Mouse (Mus musculus): Measurements from ENCODE around the gene Dcaf17. TPM values are rescaled to one million over a fixed set of nuclear protein-coding genes. Genes with fewer than 3 reads are reported as not detected.

The Dcaf17 gene
- polyA plus RNA-seq, 1 experiment from 2014 or later = 32.7 TPM

DNA sequence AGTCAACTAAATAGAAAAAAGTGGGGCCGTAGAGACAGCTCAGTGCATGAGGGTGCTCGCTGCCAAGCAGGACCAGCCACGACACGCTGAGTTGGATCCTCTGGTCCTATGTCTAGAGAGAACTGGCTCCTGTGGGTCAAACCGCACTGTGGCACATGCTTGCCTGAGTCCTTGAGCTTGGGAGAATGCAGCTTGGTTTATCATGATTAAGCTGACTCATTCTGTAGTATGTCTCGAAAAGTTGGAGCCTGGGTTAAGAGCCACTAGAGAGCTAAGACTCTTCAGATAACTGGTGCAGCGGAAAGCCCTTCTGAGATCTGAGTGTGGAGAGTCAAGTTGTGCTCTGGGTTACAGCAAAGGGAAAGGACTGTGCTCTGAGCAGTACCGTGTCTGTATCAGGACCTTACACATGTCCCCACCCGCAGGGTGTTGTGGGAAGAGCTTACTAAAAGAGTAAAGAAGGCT lies 78.9 kb downstream of the Dcaf17 start:
- Histone ChIP-seq H3K4me1 (replicated peaks) (no peaks in the 10 kb centered on the region), H3K4me2 (no peak overlapping the region), H3K27ac (replicated peaks) (no peak overlapping the region), H3K36me3 (no peaks in the 10 kb centered on the region), H3K27me3 (no peaks in the 10 kb centered on the region), H3K9ac (no peak overlapping the region), H3K9me3 (no peaks in the 10 kb centered on the region), H3K4me3 (no peak overlapping the region)
- ATAC-seq (ENCODE audit: low read depth) = no peak
- WGBS = 91% methylated on average over 9 of the region's 9 CpGs

DNA sequence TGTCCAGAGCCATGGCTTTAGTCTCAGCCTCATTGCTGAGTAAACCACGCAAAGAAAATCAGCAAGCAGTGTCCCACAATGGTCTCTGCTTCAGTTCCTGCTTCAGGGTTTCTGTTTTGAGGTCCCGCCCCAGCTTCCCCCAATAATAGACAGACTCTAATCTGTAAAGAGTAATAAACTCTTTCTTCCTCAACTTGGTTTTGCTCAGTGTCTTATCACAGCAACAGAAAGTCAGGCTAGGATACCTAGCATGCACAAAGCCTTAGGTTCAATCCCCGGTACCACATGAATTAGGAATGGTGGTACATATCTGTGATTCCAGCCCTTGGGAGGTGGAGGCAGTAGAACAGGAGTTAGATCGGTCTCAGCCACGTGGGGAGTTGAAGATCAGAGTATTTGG lies 79.7 kb downstream of the Dcaf17 start:
- Histone ChIP-seq H3K4me2 (no peak overlapping the region), H3K4me1 (replicated peaks) (no peaks in the 10 kb centered on the region), H3K9ac (no peak overlapping the region), H3K27me3 (no peaks in the 10 kb centered on the region), H3K36me3 (no peaks in the 10 kb centered on the region), H3K9me3 (no peaks in the 10 kb centered on the region), H3K4me3 (no peak overlapping the region), H3K27ac (replicated peaks) (no peak overlapping the region)
- 70% methylated on average over 5 of the region's 5 CpGs for WGBS
- no peak for ATAC-seq (ENCODE audit: low read depth)

DNA sequence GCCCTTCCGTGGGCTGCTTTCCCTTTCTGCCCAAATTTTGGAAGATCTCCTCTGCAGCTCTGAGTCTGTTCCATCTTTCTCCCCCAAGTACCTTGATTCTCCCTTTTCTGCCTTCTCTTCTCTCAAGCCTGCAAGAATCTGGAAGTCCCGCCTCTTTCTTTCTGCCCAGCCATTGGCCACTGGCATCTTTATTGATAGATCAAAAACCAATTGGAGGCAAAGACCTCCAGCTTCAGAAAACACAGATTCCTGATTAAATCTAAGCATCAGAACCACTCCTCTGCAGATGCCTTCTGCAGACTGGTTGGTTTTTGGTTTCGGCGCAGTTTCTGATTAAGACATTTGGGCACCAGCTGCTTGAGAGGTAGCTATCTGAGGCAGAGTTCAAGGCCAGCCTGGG lies 85.5 kb downstream of the Dcaf17 start:
- H3K27me3 ChIP-seq = no peaks in the 10 kb centered on the region
- 72% methylated on average over 4 of the region's 4 CpGs for WGBS

DNA sequence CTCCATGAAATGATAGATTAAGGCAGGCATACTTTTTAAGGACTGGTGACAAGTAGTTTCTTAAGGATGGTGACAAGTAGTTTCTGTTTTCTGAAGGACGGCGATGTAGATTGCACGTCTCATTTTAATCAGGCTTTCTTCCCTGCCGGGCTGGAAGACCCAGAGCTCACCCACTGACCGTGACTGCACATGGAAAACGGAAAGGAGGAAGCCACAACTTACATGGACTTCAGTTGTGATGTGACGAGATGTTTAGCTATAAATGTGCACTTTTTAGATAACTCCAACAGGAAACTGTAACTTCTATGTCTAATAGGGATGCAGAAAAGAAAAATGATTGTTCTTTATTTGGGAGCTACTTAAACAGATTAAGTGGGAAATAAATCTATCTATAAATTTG lies 87.3 kb downstream of the Dcaf17 start:
- H3K36me3 ChIP-seq = no peaks in the 10 kb centered on the region
- H3K9ac ChIP-seq = no peak overlapping the region
- no peaks in the 10 kb centered on the region for H3K4me1 ChIP-seq (replicated peaks)
- no peaks in the 10 kb centered on the region for H3K27me3 ChIP-seq
- no peak for ATAC-seq (ENCODE audit: low read depth)
- 75% methylated on average over 7 of the region's 7 CpGs for WGBS
- no peaks in the 10 kb centered on the region for H3K9me3 ChIP-seq
- no peak overlapping the region for H3K4me3 ChIP-seq
- no peak overlapping the region for H3K27ac ChIP-seq (replicated peaks)
- H3K4me2 ChIP-seq = no peak overlapping the region

More for the DNA sequence above, 85.5 kb downstream of the Dcaf17 start:
- H3K27ac ChIP-seq (replicated peaks) = no peak overlapping the region
- H3K4me3 ChIP-seq = no peak overlapping the region
- H3K36me3 ChIP-seq = no peaks in the 10 kb centered on the region
- ATAC-seq (ENCODE audit: low read depth) = no peak
- no peaks in the 10 kb centered on the region for H3K4me1 ChIP-seq (replicated peaks)
- no peaks in the 10 kb centered on the region for H3K9me3 ChIP-seq
- no peak overlapping the region for H3K9ac ChIP-seq
- H3K4me2 ChIP-seq = no peak overlapping the region

DNA sequence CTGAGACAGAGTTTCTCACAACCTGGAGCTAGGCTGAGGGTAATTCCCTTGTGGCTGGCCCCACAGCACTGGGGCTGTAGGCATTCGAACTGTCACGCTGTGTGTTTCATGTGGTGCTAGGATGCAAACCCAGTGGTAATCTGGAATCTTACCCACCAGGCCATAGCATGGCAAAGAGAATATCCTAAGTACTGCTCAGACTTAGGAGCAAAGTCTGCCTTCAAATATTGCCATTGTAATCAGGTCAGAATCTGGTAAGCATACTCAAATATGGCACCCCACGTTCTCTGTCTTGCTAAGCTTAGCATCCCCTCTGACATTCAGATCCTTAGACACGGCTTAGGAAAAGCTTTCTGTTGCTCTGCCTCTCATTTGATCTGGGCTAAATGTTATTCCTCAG lies 90.7 kb downstream of the Dcaf17 start:
- no peak overlapping the region for H3K4me3 ChIP-seq
- 89% methylated on average over 4 of the region's 4 CpGs for WGBS

DNA sequence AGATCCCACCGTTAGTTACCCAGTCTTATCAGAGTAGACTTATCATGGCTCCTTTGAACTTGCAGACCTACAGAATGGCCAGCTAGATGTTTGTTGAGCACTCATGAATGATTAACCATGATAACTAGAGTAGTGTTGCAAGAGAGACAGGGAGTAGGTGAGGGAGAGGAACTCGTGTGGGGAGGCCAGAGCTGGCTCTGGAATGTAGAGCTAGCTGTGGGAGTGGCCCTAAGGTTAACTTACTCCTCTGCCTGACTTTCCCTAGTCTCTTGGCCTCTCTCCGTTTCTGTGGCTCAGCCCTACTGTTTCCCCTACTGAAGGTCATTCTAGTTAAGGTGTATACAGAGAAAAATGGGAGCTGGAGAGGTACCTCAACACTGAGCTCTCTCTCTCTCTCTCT lies 91.1 kb downstream of the Dcaf17 start:
- H3K4me3 ChIP-seq = no peak overlapping the region

More for the DNA sequence above, 90.7 kb downstream of the Dcaf17 start:
- Histone ChIP-seq H3K36me3 (no peaks in the 10 kb centered on the region), H3K4me2 (no peak overlapping the region), H3K27me3 (no peaks in the 10 kb centered on the region), H3K9ac (no peak overlapping the region), H3K4me1 (replicated peaks) (0 out of 2 replicates have a peak, but pooled peaks cover 8% of the 10 kb centered on the region), H3K9me3 (no peaks in the 10 kb centered on the region), H3K27ac (replicated peaks) (no peak overlapping the region)
- no peak for ATAC-seq (ENCODE audit: low read depth)

DNA sequence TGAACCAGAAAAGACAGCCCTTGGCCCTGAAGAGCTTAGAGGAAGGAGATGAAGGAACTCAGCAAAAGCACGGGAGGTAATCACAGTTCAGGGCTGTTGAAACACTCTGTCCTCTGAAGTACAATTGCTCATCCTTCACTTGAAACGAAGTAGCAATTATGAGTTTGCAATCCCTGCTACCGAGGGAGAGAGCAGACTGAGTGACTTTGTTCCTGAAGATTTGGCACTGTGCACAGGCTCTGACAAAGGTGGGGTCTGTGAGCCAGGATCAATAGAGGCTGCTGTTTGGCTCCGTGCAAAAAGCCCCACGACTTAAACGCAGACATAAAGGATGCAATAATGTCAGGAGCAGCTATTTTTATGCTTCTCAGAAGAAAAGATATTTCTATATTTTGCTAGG lies 92.7 kb downstream of the Dcaf17 start:
- Histone ChIP-seq H3K27ac (replicated peaks) (no peak overlapping the region), H3K36me3 (no peaks in the 10 kb centered on the region), H3K4me2 (no peak overlapping the region), H3K9ac (no peak overlapping the region), H3K9me3 (no peaks in the 10 kb centered on the region), H3K4me1 (replicated peaks) (0 out of 2 replicates have a peak, but pooled peaks cover 8% of the 10 kb centered on the region), H3K27me3 (no peaks in the 10 kb centered on the region), H3K4me3 (no peak overlapping the region)
- ATAC-seq (ENCODE audit: low read depth) = no peak
- WGBS = 46% methylated on average over 6 of the region's 6 CpGs

More for the DNA sequence above, 91.1 kb downstream of the Dcaf17 start:
- Histone ChIP-seq H3K4me2 (no peak overlapping the region), H3K4me1 (replicated peaks) (0 out of 2 replicates have a peak, but pooled peaks cover 8% of the 10 kb centered on the region), H3K36me3 (no peaks in the 10 kb centered on the region), H3K27ac (replicated peaks) (no peak overlapping the region), H3K9me3 (no peaks in the 10 kb centered on the region), H3K9ac (no peak overlapping the region), H3K27me3 (no peaks in the 10 kb centered on the region)
- ATAC-seq (ENCODE audit: low read depth) = no peak
- 63% methylated on average over 3 of the region's 3 CpGs for WGBS

Other genes starting within 250 kb of the Dcaf17 start
- 23.5 and 23.7 TPM in 2 replicates for gene Tlk1, start 229.6 kb upstream of the Dcaf17 start, polyA plus RNA-seq (2015; fragmentation: Nextera tagmentation; extraction: Ambion mirVana)
- 18.6 and 20.6 TPM in 2 replicates for gene Mettl8, start 255 bp downstream of the Dcaf17 start, polyA plus RNA-seq (2015; fragmentation: Nextera tagmentation; extraction: Ambion mirVana)
- gene Cybrd1, start 62.6 kb downstream of the Dcaf17 start, polyA plus RNA-seq (2015; fragmentation: Nextera tagmentation; extraction: Ambion mirVana) = 2.2 and 2.7 TPM in 2 replicates
- gene Dync1i2, start 156.4 kb downstream of the Dcaf17 start, polyA plus RNA-seq (2015; fragmentation: Nextera tagmentation; extraction: Ambion mirVana) = 194 and 208 TPM in 2 replicates